Mouse (Mus musculus): Measurements from ENCODE around the gene Slc7a5.

- TF ChIP-seq POLR2A (IDR thresholded peaks at IDR 0.05; ENCODE audit: borderline replicate concordance, extremely low read depth, insufficient read depth, insufficient read length, poor library complexity, severe bottlenecking) (no peak), CTCF (IDR thresholded peaks at IDR 0.05; ENCODE audit: borderline replicate concordance, extremely low read depth, insufficient read depth, insufficient read length) (no peak)
Measured at GRCm38 (mm10) chr8:121943057-121943540, 35.6 kb upstream of the Slc7a5 start.
